Mouse (Mus musculus) large intestine, adult 2 months (tissue): ENCODE measurements around the gene Acd. TPM values are rescaled to one million over a fixed set of nuclear protein-coding genes. Genes with fewer than 3 reads are reported as not detected.

Experiments
- DNase-seq: peaks from one replicate; pipeline ENCODE4 v3.0.0-alpha.2; 2012; ENCODE audit warnings: low read depth, low spot score
- WGBS: fragments of 180-500 bp; shearing (Covaris S2); methylation state at CpG from one replicate; pipeline ENCODE4 v1.1.7; 2018; 5-methylcytosine and 5-hydroxymethylcytosine counted together
- polyA plus RNA-seq: library from polyadenylated mRNA; depleted of rRNA; stranded (reverse); fragments of >200 nt; gene quantifications from 2 replicates; pipeline ENCODE4 v1.2.3, GENCODE M21; 2012

Gene Acd
- polyA plus RNA-seq, 1 experiment = 26.4 TPM

DNA sequence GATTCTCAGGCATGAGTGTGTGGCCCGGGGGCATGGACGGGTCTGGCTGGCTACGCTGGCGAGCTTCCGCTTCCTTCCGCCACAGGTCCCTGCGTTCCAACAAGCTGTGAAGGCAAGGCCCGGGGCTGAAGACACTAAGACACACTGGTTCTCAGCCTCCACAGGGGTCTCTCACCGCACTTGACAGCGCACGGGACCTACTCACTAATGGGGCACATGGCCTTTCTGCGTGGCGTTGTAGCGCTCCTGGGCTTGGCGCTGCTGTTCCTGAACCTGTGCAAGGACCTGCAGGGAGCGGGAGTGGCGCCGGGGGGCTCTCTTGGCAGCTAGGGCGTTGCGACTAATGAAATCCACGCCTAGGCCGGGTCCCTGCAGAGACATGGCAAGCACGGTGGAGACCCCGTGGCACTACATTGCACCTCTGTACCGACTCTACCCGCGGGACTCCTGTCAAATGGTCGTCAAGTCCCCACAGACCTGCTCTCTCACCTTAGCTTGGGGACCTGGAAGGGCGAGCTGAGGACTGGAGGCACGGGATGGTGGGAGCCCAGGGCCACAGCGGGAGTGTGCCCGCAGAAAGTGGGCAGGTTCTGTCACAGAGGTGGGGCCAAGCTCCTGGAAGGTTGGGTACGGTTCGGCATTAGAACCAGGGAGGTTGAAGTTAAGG lies 3.4 kb upstream of the Acd start:
- no peak for DNase-seq
- 94% methylated on average over 34 of the region's 34 CpGs for WGBS

DNA sequence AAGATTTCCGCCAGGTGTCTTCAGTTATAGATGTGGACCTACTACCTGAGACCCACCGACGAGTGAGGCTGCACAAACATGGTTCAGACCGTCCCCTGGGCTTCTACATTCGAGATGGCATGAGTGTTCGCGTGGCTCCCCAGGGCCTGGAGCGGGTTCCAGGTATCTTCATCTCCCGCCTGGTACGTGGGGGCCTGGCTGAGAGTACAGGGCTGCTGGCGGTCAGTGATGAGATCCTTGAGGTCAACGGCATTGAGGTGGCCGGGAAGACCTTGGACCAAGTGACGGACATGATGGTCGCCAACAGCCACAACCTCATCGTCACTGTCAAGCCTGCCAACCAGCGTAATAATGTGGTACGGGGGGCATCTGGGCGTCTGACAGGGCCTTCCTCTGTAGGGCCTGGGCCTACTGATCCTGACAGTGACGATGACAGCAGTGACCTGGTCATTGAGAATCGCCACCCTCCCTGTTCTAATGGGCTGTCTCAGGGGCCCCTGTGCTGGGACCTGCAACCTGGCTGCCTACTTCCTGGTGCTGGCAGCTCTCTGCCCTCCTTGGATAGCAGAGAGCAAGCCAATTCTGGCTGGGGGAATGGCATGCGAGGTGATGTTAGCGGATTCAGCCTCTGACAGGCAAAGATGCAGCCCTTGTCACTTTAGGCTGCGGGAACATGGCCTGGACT lies 2.0 kb upstream of the Acd start:
- 95% methylated on average over 24 of the region's 24 CpGs for WGBS
- DNase-seq = no peak

DNA sequence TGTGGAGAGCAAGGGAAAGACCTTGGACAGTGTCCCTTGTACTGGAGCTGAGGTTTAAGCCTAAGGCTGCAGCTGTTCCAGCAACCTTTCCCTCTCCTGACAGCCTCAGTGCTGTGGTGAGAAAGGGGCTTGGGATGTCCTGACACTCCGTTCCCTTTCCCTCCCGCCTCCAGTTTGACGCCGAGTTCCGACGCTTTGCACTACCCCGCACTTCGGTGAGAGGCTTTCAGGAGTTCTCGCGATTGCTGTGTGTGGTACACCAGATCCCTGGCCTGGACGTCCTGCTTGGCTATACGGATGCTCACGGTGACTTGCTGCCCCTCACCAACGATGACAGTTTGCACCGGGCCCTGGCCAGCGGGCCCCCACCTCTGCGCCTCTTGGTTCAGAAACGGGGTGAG lies 1.1 kb upstream of the Acd start:
- 64% methylated on average over 18 of the region's 18 CpGs for WGBS
- no peak for DNase-seq

DNA sequence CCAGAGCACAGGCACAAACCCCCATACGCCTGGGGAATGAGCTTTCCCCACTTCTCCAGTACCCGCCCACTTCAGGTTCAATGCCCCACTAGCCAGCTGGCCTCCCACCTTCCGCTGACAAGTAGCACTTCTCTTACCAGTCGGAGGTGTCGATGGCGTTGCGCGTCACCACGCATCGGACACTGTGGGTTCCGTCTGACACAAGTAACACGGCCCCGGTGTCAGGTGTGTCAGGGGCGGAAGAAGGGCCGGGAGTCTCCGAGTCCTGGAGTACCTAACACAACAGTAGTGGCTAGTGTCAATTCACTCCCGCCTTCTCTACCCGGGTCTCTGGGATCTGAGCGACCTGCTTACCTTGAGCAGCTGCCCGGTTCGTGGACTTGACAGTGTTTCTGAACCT lies 336 bp downstream of the Acd start:
- no peak for DNase-seq
- under 1% methylated on average over 21 of the region's 21 CpGs for WGBS

DNA sequence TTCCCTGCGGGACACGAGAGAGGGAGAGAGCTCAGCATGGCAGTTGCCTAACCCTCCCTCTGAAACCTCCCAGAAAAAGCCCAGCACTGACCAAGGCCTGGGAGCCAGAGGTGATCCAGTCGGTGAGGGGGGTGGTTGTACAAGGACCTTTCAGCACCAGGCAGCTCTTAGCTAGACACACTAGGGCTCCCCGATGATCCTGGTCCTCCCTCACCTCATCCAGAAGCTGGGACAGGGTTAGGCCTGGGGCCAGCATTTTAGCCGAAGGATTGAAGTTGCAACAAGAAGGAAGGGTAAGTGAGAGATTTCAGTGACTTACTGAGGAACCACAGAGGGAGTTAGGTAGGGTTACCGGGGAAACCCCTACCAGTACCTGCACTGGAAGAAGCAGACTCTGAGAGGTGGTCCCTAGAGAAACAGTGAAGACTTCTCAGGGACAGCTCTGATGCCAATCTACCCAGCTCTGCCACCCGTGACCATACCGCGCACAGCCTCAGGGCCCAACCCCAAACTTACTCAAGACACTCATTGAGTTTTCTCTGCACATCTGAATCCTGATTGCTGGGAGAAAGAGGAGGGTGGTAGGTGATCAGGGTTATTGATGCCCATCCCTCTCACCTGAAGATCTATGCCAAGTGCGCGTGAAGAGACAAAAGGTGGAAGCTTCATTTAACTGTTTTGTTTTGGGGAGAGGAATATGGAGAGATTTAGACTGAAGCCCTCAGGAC lies 1.2 kb downstream of the Acd start:
- no peak for DNase-seq
- 89% methylated on average over 11 of the region's 11 CpGs for WGBS

DNA sequence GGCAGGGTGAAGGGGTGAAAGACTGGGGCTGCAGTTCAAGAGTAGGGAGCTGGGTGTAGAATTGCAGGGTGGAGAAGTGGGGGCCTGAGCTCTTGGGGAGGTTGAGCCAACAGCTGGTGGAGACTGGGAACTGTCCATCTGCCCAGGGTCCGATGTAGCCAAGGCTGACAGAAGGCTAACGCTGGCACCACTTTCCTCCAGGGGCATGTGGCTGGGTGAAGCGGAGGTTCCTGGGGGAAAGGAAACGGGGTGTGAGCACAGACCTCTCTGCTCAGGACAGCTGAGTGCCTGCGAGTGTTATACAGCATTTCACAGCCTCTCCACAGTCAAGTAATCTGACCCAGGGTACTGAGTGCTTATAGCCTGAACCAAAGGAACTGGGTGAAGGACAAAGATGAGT lies 2.2 kb downstream of the Acd start:
- DNase-seq = no peak
- 93% methylated on average over 5 of the region's 5 CpGs for WGBS

DNA sequence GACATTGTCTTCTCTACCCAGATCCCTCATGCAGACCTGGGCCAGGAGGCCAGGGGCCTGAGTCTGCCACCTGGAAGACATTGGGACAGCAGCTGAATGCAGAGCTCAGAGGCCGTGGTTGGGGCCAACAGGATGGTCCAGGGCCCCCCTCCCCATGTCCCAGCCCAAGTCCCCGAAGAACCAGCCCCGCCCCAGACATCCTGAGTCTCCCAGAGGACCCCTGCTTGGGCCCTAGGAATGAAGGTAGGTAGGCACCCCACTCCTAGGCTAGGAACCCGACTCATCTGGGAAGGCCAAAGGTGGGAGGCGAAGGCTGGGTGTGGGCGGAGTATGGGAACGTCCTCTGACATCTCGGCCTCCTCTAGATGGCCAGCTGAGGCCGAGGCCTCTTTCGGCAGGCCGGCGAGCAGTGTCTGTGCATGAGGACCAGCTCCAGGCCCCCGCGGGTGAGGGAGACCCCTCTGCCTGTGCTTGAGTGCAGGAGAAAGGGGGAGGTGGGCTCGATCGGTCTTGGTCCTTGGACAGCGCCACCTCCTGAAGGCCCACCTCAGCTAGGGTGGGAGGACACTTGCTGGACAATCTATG lies 3.6 kb downstream of the Acd start:
- WGBS = 92% methylated on average over 17 of the region's 17 CpGs
- DNase-seq = no peak

DNA sequence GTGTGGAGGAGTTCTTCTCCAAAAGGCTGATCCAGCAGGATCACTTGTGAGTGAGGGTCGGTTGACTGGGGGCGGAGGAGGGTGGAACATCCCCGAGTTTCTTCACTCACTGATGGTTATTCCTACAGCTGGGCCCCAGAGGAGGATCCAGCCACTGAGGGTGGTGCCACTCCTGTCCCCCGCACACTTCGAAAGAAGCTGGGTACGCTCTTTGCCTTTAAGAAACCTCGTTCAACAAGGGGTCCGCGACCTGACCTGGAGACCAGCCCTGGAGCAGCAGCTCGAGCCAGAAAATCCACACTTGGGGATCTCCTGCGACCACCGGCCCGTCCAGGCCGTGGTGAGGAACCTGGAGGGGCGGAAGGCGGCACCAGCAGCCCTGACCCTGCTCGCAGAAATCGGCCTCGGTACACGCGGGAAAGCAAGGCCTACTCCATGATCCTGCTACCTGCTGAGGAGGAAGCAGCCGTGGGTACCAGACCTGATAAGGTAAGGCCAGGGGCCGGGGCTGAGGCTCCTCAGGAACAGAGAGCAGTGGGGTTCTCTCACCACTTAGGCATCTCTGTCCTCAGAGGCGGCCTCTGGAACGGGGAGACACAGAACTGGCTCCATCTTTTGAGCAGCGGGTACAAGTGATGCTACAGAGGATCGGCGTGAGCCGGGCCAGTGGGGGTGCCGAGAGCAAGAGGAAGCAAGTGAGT lies 5.7 kb downstream of the Acd start:
- 83% methylated on average over 30 of the region's 30 CpGs for WGBS
- no peak for DNase-seq

DNA sequence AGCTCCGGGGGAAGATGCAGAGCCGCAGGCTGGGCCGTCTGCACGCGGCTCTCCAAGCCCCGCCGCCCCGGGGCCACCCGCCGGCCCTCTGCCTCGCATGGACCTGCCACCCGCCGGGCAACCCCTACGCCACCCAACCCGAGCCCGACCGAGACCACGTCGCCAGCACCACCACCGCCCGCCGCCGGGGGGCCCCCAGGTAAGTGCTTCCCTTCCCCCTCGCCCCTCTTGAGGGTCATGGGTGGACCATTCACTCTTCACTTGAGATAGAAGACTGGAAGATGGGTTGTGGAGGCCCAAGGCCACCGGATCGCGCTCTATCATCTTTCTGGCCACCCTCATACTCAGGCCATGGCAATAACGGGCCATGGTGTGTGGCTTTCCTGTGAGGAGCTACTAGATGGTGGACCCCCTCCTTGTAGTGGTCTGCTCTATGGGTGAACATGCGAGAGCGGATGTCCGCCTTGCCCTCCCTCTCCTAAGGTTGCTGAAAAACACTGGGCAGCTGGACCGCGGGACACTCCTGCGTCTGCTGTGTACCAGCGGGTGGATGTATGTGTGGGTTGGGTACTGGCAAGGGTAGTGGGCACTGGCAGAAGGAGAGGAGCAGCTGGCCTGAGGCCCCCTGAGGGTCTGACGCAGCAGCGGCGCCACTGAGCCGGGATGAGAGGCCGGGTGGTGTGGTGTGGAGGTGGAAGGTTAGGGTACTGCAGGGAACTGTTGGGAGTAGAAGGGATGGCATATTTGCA lies 6.7 kb downstream of the Acd start:
- no peak for DNase-seq
- WGBS = 20% methylated on average over 40 of the region's 40 CpGs

DNA sequence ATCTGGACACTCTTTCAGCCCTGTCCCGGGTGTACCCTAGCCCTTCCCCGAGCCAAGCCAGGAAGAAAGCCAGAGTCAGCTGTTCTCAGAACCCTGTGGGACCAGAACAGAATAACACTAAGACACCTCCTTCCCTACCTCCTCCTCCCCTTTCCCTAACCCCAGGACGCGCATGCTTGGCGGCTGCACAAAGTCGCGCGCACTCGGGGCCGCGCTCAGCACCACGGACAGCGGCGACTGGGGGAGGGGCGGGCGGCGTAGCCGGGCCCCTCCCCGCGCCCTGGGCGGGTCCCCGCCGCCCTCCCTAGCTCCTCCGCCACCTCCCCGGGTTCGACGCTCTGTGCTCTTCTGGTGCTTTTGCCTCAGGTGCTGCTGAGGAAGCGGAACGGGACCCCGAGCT lies 7.3 kb downstream of the Acd start:
- 4% methylated on average over 29 of the region's 30 CpGs for WGBS
- no peak for DNase-seq

DNA sequence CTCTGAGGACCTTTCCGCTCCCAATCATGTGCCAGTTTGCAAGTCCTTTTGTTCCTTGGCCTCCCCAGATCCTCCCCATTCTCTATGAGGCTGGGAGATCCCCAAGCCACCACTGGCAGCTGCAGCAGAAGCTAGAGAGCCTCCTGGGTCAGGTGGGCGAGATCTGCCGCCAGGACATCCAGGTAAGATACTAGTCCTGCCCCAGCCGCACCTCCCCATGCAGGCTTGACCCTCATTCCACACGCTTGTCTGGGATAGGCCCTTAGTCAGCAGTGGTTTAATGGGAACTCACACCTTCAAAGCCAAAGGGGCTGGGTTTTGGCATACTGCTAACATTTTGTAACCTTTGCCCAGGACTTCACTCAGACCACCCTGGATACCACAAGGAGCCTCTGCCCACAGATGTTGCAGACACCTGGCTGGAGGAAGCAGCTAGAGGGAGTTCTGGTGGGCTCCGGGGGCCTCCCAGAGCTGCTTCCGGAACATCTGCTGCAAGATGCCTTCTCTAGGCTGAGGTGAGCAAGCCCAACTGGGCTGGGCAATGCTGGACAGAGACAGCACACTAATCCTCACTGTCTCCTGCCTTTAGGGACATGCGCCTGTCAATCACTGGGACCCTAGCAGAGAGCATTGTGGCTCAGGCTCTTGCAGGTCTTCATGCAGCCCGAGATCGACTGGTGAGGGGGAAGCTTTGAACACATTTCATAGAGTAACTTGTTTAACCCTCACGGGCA lies 8.3 kb downstream of the Acd start:
- DNase-seq = no peak
- WGBS = 85% methylated on average over 11 of the region's 11 CpGs

DNA sequence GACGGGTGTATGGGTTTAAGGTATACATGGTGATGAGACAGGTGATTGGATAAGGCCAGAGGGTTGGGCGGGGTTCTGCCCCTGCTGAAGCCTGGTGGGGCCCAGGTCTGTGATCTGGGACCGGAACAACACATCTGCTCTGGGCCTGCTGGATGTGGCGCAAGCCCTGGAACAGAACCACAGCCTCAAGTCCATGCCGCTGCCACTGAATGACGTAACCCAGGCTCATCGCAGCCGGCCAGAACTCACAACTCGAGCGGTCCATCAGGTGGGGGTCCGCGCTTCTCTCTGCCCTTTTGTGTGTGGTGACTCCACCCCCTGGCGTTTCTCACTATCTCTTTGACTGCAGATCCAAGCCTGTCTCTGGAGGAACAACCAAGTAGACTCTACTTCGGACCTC lies 9.9 kb downstream of the Acd start:
- no peak for DNase-seq
- WGBS = 82% methylated on average over 14 of the region's 14 CpGs

DNA sequence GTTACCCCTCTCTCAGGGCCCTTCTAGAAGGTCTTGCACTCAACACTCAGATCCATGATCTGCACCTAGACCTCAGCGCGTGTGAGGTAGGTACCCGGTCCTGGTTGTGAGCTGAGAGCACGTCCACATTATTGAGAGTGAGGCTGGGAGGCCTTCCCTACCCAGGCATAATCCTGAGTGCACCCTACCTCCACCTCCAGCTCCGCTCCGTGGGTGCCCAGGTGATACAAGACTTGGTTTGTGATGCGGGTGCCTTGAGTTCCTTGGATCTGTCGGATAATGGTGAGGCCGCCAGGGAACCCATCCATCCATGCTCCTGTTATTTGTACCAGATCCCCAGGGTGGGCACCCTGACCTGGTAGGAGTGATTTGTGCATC lies 10.9 kb downstream of the Acd start:
- DNase-seq = no peak
- 89% methylated on average over 9 of the region's 9 CpGs for WGBS

DNA sequence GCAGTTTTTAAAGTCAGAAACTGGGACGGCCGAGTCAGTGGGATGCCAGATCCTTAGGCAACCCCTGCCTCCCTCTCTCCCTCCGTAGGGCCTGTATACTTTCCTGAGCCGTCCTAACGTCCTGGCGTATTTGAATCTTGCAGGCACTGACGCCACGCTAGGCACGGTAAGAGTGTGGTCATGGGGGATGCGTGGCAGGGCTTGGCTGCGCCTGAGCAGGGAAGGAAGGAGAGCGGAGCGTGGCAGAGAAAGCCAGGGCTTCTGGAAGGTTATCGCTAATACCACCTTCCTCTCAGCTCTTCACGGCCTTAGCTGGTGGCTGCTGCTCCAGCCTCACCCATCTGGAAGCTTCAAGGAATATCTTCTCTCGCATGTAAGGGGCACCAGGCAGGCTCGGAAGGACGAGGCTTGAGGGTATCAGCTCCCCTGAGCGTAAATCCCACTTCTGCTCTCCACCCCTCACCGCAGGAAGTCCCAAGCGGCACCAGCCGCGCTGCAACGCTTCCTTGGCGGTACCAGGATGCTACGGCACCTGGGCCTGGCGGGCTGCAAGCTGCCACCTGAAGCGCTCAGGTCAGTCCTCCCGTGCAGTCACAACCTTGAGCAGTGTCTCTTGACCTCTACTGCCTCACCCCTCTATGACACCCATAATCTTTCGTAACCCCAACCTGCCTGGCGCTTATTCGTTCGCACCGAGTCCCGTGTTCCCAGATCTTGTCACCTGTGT lies 11.5 kb downstream of the Acd start:
- WGBS = 68% methylated on average over 35 of the region's 35 CpGs
- DNase-seq = no peak

DNA sequence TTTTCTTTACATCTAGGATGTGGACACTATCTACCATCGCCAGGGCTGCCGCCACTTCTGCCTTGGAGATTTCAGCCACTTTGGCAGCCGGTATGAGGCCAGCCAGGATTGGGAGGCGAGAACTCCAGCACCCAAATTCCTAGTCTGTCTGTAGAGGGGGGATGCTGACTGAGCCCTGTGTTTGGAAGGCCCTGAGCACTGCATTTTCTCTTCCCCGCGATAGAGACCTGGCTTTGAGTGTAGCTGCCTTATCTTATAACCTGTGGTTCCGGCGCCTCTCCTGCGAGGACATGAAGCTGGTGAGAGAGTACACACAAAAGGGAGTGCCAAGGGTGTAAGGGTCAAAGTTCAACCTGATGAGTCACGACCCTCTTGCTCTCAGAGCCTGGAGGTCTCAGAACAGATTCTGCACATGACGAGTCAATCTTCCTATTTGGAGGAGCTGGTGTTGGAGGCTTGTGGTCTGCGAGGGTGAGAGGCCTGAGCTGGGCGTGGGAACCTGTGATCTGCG lies 12.6 kb downstream of the Acd start:
- DNase-seq = no peak
- 44% methylated on average over 14 of the region's 14 CpGs for WGBS

DNA sequence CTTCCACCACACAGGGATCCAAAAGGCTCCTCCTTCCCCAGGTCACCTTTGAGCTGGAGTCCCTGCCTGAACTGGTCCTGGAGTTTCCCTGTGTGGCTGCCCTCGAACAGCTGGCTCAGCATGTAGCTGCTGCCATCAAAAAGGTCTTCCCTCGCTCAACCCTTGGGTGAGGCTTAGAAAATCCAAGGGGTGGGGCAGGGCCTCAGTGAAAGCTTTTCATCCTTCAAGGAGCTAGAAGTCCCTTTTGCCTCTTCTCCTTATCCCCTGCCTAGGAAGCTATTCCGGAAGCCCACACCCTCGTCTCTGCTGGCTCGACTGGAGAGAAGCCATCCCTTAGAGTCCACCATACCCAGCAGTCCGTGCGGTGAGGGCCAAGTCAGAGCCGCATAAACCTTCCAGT lies 13.4 kb downstream of the Acd start:
- no peak for DNase-seq
- whole genome bisulfite sequencing = 67% methylated on average over 8 of the region's 8 CpGs

DNA sequence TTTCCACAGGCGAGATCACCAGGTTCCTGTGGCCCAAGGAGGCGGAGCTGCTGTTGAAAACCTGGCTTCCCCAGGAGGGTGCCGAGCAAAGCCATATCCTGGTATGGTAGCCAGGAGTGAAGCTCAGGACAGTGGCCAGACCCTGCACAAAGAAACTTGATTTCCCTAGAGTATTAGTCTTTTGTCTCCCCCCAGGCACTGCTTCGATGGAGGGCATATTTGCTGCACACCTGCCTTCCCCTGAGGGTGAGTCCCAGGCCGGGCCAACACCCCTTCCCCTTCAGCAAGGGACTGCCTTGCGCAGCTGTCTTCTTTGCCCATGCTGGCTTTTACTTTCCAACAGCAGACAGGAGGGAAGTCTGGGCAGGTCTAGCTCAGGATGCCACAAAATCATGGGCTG lies 14.4 kb downstream of the Acd start:
- 54% methylated on average over 6 of the region's 6 CpGs for WGBS

DNA sequence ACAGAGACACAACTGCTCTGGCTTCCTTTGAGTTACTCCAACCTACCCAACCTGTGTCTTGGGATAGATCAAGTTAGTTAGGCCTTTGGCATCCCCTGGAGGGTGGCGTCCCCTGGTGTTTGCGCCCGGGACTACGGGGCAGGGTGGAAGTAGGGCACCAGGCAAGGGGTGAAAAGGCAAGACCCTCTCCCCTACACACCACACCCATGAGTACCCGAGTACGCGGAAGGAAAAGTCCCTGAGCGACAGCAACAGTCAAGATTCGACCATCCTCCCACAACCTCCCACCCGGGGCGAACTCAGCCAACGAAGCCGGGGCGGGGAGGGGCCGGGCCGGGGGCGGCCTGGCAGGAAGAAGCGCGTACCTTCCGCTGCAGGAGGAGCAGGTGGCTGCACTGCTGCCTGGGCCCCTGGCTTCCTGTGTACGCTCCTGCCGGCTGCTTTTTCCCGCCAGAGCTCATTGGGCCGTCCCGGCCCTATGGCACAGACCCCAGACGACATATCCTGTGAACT lies 15.1 kb downstream of the Acd start, which contains the start of gene Carmil2:
Gene Carmil2, plus strand, starts transcription at position 479 of the 513 bp plus-strand sequence.
- DNase-seq = no peak
- WGBS = 8% methylated on average over 26 of the region's 26 CpGs

More for the DNA sequence above, 14.4 kb downstream of the Acd start:
- no peak for DNase-seq
